Mouse (Mus musculus) heart, embryonic 10.5 days (tissue): Measurements from ENCODE around the gene Trpc7. TPM values are rescaled to one million over a fixed set of nuclear protein-coding genes. Genes with fewer than 3 reads are reported as not detected.

Experiments used
- DNase-seq: peaks from one replicate; pipeline ENCODE4 v3.0.0-alpha.2; 2017; ENCODE audit warnings: low spot score
- H3K27ac ChIP-seq: fragments of 300-500 bp; sonication (generic); 2 replicates; pipeline ENCODE4 v1.5.1; 2016; ENCODE audit warnings: mild to moderate bottlenecking
- H3K27me3 ChIP-seq: fragments of 300-500 bp; sonication (generic); 2 replicates; pipeline ENCODE4 v1.6.1; 2016; ENCODE audit warnings: mild to moderate bottlenecking; ENCODE audit not compliant: poor library complexity, insufficient read depth, severe bottlenecking
- H3K36me3 ChIP-seq: fragments of 300-500 bp; sonication (generic); 2 replicates; pipeline ENCODE4 v1.6.1; 2016; ENCODE audit warnings: mild to moderate bottlenecking, moderate library complexity
- H3K4me1 ChIP-seq: fragments of 300-500 bp; sonication (generic); 2 replicates; pipeline ENCODE4 v1.6.1; 2016; ENCODE audit warnings: mild to moderate bottlenecking
- H3K4me3 ChIP-seq: fragments of 300-500 bp; sonication (generic); 2 replicates; pipeline ENCODE4 v1.5.1; 2016; ENCODE audit warnings: mild to moderate bottlenecking, moderate library complexity
- H3K9me3 ChIP-seq: fragments of 300-500 bp; sonication (generic); 2 replicates; pipeline ENCODE4 v1.6.1; 2016; ENCODE audit warnings: mild to moderate bottlenecking, moderate library complexity
- WGBS: fragments of 180-500 bp; shearing (Covaris S2); methylation state at CpG from one replicate; pipeline ENCODE4 v1.1.7; 2016; 5-methylcytosine and 5-hydroxymethylcytosine counted together
- polyA plus RNA-seq: library from polyadenylated mRNA; unstranded; fragments of >200 nt; fragmentation: Nextera tagmentation; extraction: Ambion mirVana; gene quantifications from 2 replicates; pipeline ENCODE4 v1.2.1, GENCODE M21; 2016

The Trpc7 gene
- polyA plus RNA-seq, 1 experiment from 2014 or later, result 0.31 TPM

DNA sequence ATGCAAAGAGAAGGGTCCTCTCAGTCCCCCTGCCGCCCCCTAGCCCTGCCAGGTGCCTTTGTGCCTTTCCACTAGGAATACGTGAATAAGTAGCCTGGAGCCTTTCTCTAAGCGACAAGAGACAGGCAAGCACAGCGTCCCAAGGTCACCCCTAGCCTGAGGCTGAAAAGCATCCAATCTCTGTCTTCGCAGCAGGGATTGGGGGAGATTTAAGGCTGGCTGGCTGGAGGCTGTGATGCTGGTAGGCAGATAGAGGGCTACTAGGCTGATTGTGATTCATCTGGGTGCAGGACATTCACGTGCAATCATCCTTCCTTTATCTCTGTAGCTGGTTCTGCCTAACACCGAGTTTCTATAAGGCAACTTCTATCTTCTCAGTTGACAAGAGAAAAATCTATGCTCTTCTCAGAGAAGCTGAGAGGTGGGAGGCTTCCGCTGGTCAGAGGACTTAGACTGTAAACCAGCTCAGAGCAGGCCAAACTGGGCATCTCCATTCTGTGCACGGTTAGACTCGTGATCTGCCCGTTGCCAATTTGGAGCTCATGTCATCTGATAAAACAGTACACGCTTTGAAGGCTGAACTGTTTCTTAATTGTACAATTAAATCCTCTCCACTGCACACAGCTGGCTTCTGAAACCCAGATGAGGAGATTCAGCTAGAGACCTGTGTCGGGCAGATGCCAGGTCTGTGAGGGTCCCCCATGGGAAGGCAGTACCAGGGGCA is 114.9 kb downstream of the Trpc7 start:
- no peaks in the 10 kb centered on the region for H3K36me3 ChIP-seq
- peaks cover 5% of the 10 kb centered on the region; the same call in 1 of the 2 replicates for H3K27me3 ChIP-seq
- H3K4me1 ChIP-seq, result peaks cover 59% of the 10 kb centered on the region
- H3K4me3 ChIP-seq, result no peak overlapping the region
- H3K9me3 ChIP-seq, result no peaks in the 10 kb centered on the region
- 58% methylated on average over 13 of the region's 13 CpGs for WGBS
- H3K27ac ChIP-seq, result peak overlapping the region; percentile 78; the same call in 1 of the 2 replicates
- DNase-seq, result no peak

DNA sequence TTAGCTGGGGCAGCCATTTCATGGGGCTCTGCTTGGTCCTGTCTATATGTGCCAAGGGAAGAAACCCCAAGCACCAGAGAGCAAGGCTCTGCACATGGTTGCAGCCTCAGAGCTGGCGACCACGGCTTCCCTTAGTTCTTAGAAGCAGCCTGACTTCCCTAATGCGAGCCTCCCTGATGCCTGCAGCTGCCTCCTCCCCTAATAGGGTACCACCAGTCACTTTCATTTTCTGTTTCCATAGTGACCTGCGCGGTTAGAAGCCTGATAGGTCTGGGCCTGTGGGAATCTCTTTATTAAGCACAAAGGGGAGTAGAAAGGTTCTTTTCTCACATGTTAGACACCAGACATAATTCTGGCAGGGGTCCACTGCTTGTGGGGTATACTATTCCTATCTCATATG is 121.5 kb downstream of the Trpc7 start:
- H3K36me3 ChIP-seq, result no peaks in the 10 kb centered on the region
- H3K4me3 ChIP-seq, result no peak overlapping the region
- H3K27ac ChIP-seq, result no peak overlapping the region
- H3K4me1 ChIP-seq, result peaks cover 59% of the 10 kb centered on the region
- WGBS, result 60% methylated on average over 5 of the region's 5 CpGs
- no peaks in the 10 kb centered on the region; the same call in 1 of the 2 replicates for H3K27me3 ChIP-seq
- no peaks in the 10 kb centered on the region for H3K9me3 ChIP-seq
- no peak for DNase-seq

DNA sequence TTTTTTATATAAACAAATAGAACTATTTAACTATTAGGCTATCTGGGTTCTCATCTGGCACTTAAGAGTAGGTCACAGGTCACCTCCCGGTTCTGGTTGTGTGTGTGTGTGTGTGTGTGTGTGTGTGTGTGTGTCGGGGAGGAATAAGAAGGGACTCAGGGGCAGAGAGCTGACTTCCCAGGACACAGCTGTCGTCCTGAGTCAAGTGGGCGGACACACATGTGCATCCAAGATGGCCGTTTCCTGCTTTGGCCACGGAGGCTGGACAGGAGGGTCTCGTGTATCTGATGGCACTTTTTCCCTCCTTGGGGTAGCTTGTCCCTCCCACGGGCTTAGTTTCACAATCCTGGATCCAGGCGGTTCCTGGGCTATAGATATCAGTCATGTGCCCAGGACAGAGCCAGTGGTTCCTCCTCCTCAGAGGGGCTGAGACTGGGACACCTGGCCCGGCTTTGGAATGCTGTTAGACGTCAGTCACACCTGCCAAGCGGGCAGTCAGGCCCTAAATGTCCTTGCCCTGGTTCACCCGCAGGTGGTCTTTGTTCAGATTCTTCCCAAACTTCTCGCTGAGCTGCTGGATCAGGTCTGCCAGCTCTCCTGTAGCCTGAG is 122.4 kb downstream of the Trpc7 start:
- no peak overlapping the region for H3K4me3 ChIP-seq
- H3K27me3 ChIP-seq, result peaks cover 3% of the 10 kb centered on the region
- no peak for DNase-seq
- no peaks in the 10 kb centered on the region for H3K36me3 ChIP-seq
- no peaks in the 10 kb centered on the region for H3K9me3 ChIP-seq
- peaks cover 55% of the 10 kb centered on the region for H3K4me1 ChIP-seq
- 49% methylated on average over 14 of the region's 14 CpGs for WGBS
- no peak overlapping the region for H3K27ac ChIP-seq

DNA sequence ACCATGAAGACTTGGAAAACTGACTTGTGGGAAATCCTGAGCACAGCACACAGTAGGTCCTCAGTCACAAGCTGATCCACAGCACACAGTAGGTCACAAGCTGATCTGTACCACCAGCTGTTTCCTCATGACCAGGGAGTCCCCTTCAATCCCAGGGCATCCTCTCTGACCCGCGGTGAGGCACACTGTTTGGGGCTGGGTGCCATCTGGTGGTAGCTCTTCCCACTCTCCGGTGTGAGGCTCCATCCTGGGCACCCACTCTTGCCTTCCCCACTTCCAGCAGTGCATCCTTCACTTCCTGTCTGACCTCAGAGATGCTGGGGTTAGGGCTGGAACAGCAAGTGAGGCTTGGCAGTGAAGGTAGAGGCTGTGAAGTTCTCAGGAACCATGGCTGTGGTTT is 123.2 kb downstream of the Trpc7 start:
- no peak overlapping the region for H3K27ac ChIP-seq
- no peak for DNase-seq
- no peaks in the 10 kb centered on the region for H3K36me3 ChIP-seq
- peaks cover 53% of the 10 kb centered on the region for H3K4me1 ChIP-seq
- H3K4me3 ChIP-seq, result no peak overlapping the region
- H3K27me3 ChIP-seq, result peaks cover 6% of the 10 kb centered on the region
- no peaks in the 10 kb centered on the region for H3K9me3 ChIP-seq
- 38% methylated on average over 3 of the region's 3 CpGs for WGBS

DNA sequence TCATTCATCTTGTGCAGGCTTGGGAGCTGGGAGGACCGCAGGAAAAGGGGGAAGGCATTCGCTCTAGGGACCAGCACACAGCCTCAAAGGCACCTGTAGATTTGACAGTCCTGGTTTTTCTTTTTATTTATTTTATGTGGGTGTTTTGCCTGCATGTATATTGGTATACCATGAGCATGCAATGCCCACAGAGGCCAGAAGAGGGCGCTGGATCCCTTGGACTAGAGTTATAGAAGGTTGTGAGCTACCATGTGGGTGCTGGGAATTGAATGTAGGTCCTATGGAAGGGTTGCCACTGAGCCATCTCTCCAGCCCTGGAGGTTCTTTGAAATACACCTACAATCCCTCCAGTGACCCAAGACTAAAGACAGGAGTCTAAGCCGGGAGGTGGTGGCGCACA is 125.0 kb downstream of the Trpc7 start:
- no peaks in the 10 kb centered on the region for H3K9me3 ChIP-seq
- DNase-seq, result no peak
- H3K4me3 ChIP-seq, result no peak overlapping the region
- peaks cover 6% of the 10 kb centered on the region for H3K27me3 ChIP-seq
- H3K27ac ChIP-seq, result no peak overlapping the region; the same call in 1 of the 2 replicates
- 65% methylated on average over 5 of the region's 5 CpGs for WGBS
- H3K4me1 ChIP-seq, result peaks cover 49% of the 10 kb centered on the region
- H3K36me3 ChIP-seq, result no peaks in the 10 kb centered on the region

DNA sequence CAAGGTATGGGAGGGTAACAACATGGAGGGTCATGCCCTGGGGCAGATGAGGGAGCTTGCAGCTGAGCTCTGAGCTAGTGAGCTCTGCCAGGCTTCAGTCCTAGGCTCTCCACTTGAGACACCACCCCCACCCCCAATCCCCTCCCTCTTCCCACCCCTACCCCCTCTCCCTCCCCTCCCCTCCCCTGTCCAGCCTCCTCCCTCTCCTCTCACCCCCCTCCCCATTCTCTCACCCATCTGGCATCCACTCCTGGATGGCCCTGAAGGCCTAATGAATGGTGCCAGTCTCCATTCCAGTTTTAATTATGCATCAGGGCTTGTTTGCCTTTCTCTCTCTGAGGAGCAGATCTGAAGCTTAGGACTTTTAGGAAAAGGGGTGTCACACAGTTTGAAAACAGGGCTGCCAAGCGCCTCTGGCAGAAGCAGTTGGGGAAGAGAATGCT is 125.6 kb downstream of the Trpc7 start:
- no peak for DNase-seq
- Histone ChIP-seq H3K36me3 (no peaks in the 10 kb centered on the region), H3K27me3 (peaks cover 6% of the 10 kb centered on the region), H3K4me3 (no peak overlapping the region), H3K9me3 (no peaks in the 10 kb centered on the region), H3K4me1 (peaks cover 53% of the 10 kb centered on the region), H3K27ac (no peak overlapping the region; the same call in 1 of the 2 replicates)
- 20% methylated on average over 1 of the region's 1 CpGs for WGBS

DNA sequence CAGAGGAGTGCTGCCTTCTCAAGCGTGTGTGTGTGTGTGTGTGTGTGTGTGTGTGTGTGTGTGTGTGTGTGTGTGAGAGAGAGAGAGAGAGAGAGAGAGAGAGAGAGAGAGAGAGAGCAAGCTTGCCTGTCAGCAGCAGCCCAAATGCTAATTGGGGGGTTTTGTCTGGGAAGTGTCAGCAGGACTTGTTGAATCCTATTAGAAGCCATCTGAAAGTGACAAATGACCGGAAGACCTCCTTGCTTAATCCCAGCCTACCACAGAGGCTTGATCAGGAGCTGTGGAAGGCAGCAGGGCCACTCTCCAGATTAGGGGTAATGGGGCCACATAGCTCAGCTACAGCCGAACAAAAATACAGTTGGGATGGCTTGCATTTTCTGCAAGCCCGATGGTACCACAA is 126.4 kb downstream of the Trpc7 start:
- H3K9me3 ChIP-seq, result no peaks in the 10 kb centered on the region
- no peak overlapping the region for H3K27ac ChIP-seq
- peaks cover 58% of the 10 kb centered on the region for H3K4me1 ChIP-seq
- H3K4me3 ChIP-seq, result no peak overlapping the region
- H3K27me3 ChIP-seq, result peaks cover 6% of the 10 kb centered on the region
- H3K36me3 ChIP-seq, result no peaks in the 10 kb centered on the region
- 18% methylated on average over 4 of the region's 4 CpGs for WGBS
- no peak for DNase-seq

DNA sequence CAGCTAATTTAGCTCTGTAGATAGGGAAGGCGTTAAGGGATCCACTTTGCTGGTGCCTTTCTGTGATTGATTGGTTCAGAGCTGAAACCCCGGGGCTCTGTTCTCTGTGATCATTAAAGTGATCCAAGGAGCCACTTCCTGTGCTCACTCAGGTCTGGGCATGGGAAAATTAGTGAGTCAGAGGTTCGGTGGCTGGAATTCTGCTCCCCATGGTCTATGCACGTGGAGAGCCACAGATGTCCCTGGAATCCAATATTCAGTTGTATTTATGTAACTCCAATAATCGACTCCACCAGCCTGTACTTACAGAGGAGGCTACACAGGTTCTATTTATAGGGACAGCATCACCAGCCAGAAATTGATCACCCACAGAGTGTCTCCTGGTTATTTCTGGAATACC is 129.6 kb downstream of the Trpc7 start:
- H3K27ac ChIP-seq, result peak overlapping the region; percentile 79
- H3K36me3 ChIP-seq, result no peaks in the 10 kb centered on the region
- WGBS, result 25% methylated on average over 5 of the region's 5 CpGs

DNA sequence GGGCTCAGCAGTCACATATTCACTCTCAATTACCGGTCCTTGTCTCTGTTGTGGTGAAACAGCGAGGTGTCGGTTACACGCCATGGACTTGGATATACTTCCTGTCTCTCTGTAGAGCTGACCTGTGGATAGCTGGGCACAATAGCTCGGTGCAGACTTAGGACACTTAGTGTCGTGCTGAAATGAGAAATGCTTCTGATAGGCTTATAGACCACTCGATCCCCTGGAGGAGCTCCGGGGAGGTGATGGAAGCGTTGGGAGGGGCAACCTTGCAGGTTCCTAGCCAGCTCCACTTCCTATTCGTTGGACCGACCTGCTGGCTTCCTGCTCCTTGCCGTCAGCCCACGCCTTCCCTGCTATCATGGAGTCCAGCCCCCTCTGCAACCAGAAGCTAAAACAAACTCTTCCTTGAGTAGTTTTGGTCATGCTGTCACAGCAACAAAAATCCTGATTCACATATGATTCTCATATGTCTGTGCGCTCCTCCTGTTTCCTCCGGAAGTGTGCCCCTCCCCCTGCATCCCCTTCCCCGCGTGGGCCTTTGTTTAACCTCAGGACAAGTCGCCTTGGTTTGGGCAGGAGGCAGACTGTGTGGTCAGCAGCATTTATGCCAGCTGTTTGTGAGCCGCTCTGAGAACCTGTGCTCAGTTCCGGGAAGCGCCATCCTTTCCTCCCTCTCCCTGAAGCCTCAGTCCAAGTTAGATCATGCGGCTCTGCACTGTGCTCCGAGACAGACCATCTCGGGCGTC is 130.3 kb downstream of the Trpc7 start:
- peaks cover 41% of the 10 kb centered on the region for H3K27me3 ChIP-seq
- peak overlapping the region; percentile 45 for H3K4me3 ChIP-seq
- H3K9me3 ChIP-seq, result no peaks in the 10 kb centered on the region
- H3K27ac ChIP-seq, result peak overlapping the region; percentile 79
- no peaks in the 10 kb centered on the region for H3K36me3 ChIP-seq
- peaks cover 47% of the 10 kb centered on the region for H3K4me1 ChIP-seq
- WGBS, result 35% methylated on average over 25 of the region's 25 CpGs
- no peak for DNase-seq

More for the DNA sequence above, 129.6 kb downstream of the Trpc7 start:
- Histone ChIP-seq H3K9me3 (no peaks in the 10 kb centered on the region), H3K4me3 (no peak overlapping the region), H3K27me3 (peaks cover 34% of the 10 kb centered on the region), H3K4me1 (peaks cover 50% of the 10 kb centered on the region)
- DNase-seq, result no peak

DNA sequence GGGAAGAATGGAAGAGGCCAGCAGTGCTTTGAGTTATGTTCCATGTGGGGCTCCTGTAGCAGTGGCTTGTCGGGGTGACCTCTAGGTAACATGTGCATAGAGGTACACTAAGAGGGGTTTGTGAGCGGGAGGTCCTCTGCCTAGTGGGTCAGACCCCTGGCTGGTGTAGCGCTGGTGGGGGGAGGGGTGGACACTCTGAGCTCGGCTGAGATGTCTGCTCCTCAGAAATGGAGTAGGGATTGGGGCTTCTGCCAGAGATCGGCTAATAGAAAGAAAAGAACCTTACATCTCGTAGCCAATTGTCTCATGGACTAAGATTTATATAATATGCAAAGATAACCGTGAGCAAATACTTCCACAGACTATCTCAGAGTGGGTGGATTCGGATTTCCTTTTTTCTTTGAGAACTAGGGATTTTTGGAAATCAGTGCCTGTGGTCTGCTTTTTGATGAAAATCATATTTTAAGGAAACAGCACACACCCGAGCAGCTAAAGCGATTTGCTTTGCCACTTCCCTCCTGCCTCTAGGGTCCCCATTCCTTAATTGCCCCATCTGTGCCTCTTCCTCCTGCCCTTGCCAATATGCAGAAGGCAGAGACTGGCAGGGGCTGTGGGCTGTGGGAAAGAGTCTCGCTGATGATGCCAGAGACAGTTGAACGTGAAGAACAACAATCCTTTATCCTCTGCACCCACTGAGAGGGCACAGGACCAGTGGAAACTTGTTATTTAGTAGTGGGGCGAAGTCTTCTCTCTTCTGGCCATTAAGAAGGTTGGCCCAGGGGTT is 133.2 kb downstream of the Trpc7 start:
- Histone ChIP-seq H3K36me3 (no peaks in the 10 kb centered on the region), H3K27me3 (peaks cover 37% of the 10 kb centered on the region), H3K4me3 (no peak overlapping the region), H3K4me1 (peaks cover 31% of the 10 kb centered on the region), H3K9me3 (no peaks in the 10 kb centered on the region), H3K27ac (no peak overlapping the region)
- no peak for DNase-seq
- 35% methylated on average over 13 of the region's 13 CpGs for WGBS

DNA sequence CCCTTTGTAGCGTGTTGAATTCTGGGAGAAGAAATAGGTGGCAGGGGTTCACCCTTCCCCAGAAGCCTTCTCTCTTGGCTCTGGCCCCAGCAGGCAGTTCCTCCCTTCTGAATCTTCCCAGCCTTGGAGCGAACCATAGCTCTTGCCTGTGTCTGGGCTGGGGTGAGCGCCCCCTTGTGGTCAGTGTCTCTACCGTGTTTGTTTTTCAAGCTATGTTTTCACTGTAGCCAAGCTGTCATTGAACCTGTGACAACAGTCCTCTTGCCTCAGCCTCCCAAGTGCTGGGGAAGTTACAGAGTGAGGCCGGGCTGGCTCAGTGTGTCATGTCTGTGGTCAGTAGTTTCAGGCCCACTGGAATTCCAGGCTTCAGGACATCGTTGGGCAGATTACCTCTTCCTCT is 137.3 kb downstream of the Trpc7 start:
- peak; percentile 86 for DNase-seq
- no peaks in the 10 kb centered on the region for H3K9me3 ChIP-seq
- 27% methylated on average over 6 of the region's 6 CpGs for WGBS
- no peak overlapping the region for H3K4me3 ChIP-seq
- peaks cover 29% of the 10 kb centered on the region for H3K4me1 ChIP-seq
- H3K36me3 ChIP-seq, result no peaks in the 10 kb centered on the region
- H3K27ac ChIP-seq, result no peak overlapping the region
- H3K27me3 ChIP-seq, result peaks cover 71% of the 10 kb centered on the region

DNA sequence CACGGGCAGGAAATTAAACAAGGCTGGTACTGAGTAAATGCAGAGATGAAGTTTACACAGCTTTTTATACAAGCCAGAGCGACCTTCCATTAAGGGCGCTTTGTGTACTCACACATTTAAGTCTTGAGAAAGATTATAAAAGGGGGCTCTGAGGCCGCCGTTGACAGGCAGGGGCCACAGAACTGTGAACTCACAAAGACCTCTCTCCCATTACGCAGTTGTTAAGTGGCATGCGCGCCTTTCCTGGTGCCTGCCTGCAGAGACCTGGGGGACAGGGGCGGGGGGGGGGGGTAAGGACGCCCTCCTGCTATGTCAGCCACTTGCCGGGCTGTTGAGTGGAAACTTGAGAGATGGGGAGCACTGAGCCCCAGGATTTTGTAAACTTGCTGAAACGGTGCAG is 138.6 kb downstream of the Trpc7 start:
- DNase-seq, result no peak
- Histone ChIP-seq H3K4me3 (no peak overlapping the region), H3K9me3 (no peaks in the 10 kb centered on the region), H3K36me3 (no peaks in the 10 kb centered on the region), H3K27me3 (peaks cover 71% of the 10 kb centered on the region), H3K27ac (no peak overlapping the region), H3K4me1 (peaks cover 38% of the 10 kb centered on the region)
- 48% methylated on average over 12 of the region's 12 CpGs for WGBS
